Mouse (Mus musculus): ENCODE measurements around the gene Olfr1314. TPM values are rescaled to one million over a fixed set of nuclear protein-coding genes. Genes with fewer than 3 reads are reported as not detected.

The Olfr1314 gene
- total RNA-seq (2023) = not detected in 2 replicates

DNA sequence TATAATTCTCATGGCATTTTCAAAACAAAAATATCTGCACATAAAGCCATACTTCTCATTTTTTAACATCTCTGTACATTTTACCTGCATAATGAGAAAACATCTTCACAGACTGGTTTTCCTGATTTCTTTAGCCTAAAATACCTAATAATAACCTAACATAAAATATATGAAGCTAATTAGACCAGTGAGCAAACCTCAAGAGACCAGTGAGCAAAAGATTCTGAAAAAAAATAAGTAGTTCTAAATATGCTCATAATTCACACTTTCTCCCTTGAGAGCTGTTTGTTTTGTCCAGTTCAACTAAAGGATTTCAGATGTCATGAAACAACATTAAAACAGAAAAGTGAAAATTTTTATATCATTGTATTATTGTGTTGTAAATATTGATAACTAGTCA lies at the start of gene Olfr1314:
Olfr1314 (minus strand) TSS at position 101 of the 400 bp plus-strand sequence.

DNA sequence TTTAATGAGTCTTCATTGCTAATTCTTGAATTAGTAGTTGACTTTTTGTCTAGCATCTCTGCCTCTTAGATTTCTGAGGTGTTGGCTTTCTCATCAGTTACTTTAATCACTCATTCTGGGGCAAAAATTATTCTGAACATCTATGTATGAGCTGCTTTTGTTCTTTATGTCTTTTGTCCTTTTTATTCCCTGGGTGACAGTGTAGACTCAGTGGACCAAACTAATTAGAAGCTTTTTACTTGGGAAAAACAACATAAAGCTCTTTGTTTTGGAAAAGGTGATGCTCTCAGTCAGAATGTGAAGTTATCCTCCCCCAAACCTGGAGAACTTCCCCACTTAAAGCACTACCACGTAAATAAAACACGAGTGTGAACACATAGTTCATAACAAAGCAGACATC lies 43.4 kb upstream of the Olfr1314 start, which contains the start of gene Olfr1317:
Olfr1317 (plus strand) TSS at position 301 of the 400 bp plus-strand sequence.

DNA sequence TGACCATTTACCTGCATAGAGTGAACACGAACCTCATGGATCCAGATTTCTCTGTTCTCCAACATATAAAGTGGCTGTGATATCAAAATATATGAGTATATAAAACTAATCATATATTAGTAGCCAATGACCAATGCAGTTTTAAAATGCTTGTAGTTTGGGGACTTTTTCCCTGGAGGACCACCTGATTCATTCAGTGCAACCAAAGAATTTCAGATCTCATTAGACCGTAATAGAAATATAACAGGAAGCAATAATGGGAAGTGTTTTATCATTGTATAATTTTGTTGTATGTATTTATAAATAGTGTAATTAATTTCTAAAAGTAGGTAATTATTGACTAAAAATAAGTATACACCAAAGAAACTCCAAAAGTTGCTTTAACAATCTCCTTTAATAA lies 38.3 kb upstream of the Olfr1314 start, which contains the start of gene Olfr1316:
Olfr1316 (minus strand) TSS at position 101 of the 400 bp plus-strand sequence.

DNA sequence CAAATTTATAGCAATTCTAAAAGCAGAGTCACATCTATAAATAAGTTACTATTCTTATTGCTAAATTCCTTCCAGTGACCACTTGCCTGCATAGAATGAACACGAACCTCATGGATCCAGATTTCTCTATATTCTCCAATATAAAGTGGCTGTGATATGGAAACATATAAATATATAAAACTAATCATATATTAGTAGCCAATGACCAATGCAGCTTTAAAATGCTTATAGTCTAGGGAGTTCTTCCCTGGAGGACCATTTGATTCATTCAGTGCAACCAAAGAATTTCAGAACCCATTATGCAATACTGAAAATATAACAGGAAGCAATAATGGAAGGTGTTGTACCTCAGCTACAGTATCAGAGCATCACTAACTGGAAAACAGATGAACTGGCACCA lies 18.8 kb upstream of the Olfr1314 start, which contains the start of gene Olfr1315-ps1:
Olfr1315-ps1 (minus strand) TSS at position 101 of the 400 bp plus-strand sequence.

DNA sequence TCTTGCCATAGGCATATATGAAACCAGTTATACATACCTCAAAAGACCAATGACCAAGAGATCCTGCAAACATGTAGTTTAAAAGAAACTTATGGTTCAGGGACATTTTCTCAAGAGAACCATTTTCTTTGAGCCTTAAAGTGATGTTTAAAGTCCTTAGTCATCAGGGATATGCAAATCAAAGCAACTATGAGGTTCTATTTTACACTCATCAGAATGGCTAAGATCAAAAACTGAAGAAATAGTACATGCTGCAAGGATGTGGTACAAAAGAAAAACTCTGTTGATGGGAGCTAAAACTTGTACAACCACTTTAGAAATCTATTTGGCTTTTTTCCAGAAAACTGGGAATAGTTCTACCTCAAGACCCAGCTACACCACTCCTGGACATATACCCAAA lies 18.8 kb downstream of the Olfr1314 start, which contains the start of gene Olfr1313:
Olfr1313 (minus strand) TSS at position 101 of the 400 bp plus-strand sequence.

DNA sequence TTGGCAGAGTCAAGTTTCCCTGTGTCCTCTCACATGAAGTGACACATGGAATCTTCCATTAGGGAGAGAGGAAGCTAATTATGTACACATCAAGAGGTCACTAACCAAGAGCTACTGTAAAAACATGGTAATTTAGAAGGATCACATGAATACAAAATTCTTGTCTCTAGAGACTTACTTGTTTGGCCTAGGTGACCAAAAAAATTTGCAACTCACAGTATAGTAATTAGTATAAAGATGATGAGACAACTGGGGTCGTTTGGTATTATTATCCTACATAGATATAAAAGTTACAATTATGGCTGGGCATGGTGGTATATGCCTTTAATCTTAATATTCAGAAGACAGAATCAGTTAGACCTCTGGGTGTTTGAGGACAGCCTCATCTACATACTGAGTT lies 46.4 kb downstream of the Olfr1314 start, which contains the start of gene Olfr1312:
Olfr1312 (minus strand) TSS at position 101 of the 400 bp plus-strand sequence.

Other genes with a start within 250 kb of the Olfr1314 start
- not detected in 2 replicates for gene Olfr1305, start 219.6 kb downstream of the Olfr1314 start, total RNA-seq (2023)
- not detected in 2 replicates for gene Olfr1306, start 180.5 kb downstream of the Olfr1314 start, total RNA-seq (2023)
- gene Olfr1307, start 147.3 kb downstream of the Olfr1314 start, total RNA-seq (2023) = 0.06 and 0.09 TPM in 2 replicates
- gene Olfr1308, start 131.8 kb downstream of the Olfr1314 start, total RNA-seq (2023) = not detected in 2 replicates
- gene Olfr1309, start 106.5 kb downstream of the Olfr1314 start, total RNA-seq (2023) = not detected in 2 replicates
- not detected in 2 replicates for gene Olfr1310, start 84.1 kb downstream of the Olfr1314 start, total RNA-seq (2023)
- gene Olfr1311, start 72.4 kb downstream of the Olfr1314 start, total RNA-seq (2023) = not detected in 2 replicates
- not detected in 2 replicates for gene Olfr1312, start 46.5 kb downstream of the Olfr1314 start, total RNA-seq (2023)
- not detected in 2 replicates for gene Olfr1313, start 18.9 kb downstream of the Olfr1314 start, total RNA-seq (2023)
- gene Olfr1315-ps1, start 18.7 kb upstream of the Olfr1314 start, total RNA-seq (2023) = not detected in 2 replicates
- not detected in 2 replicates for gene Olfr1316, start 38.2 kb upstream of the Olfr1314 start, total RNA-seq (2023)
- gene Olfr1317, start 43.5 kb upstream of the Olfr1314 start, total RNA-seq (2023) = not detected in 2 replicates
- not detected in 2 replicates for gene Olfr1318, start 57.4 kb upstream of the Olfr1314 start, total RNA-seq (2023)
- gene Lpcat4, start 142.7 kb upstream of the Olfr1314 start, total RNA-seq (2023) = 87.0 and 113 TPM in 2 replicates
- gene Nutm1, start 162.5 kb upstream of the Olfr1314 start, total RNA-seq (2023) = not detected in 2 replicates
- 13.9 and 14.8 TPM in 2 replicates for gene Nop10, start 165.1 kb upstream of the Olfr1314 start, total RNA-seq (2023)
- gene Slc12a6, start 169.0 kb upstream of the Olfr1314 start, total RNA-seq (2023) = 187 and 220 TPM in 2 replicates
- not detected in 2 replicates for gene Gm21985, start 169.5 kb upstream of the Olfr1314 start, total RNA-seq (2023)